Comparison of ENCODE assay signal across 13 mouse cellular contexts in genomic region chr2:28752388-28752787, GRCm38 (mm10). TPM values are rescaled to one million over a fixed set of nuclear protein-coding genes. Genes with fewer than 3 reads are reported as not detected.
DNase-seq lines count a peak whose midpoint lies in the region; ATAC-seq lines count a peak whose summit lies in the region.
"Had no signal": no experiment of that assay in that cellular context is flagged by ENCODE, and none has a peak within 500 bp of the region (broad histone marks: within the 10 kb centered on the region; RNA-seq: fewer than 3 reads in every experiment).

No protein-coding gene starts in this region.

- no peak for ATAC-seq in heart, embryonic 12.5 days (ENCODE audit: insufficient number of reproducible peaks, low FRiP score)
- ATAC-seq in midbrain, embryonic 11.5 days (ENCODE audit: low FRiP score) = no peak
- no peak for ATAC-seq in midbrain, embryonic 13.5 days
- ATAC-seq in CD4-positive, CD25-positive, alpha-beta regulatory T cell, adult 4 months = no peak

- H3K4me3 ChIP-seq in heart, embryonic 12.5 days = no peak overlapping the region
- H3K4me3 ChIP-seq in heart, embryonic 10.5 days = no peak overlapping the region
- H3K4me3 ChIP-seq in midbrain, embryonic 10.5 days = peak overlapping the region; percentile 56; the same call in 1 of the 2 replicates
- no peak overlapping the region for H3K4me3 ChIP-seq in midbrain, embryonic 11.5 days (ENCODE audit: low read depth, low read length)
- no peak overlapping the region for H3K4me3 ChIP-seq in embryonic facial prominence, embryonic 10.5 days
- no peak overlapping the region for H3K4me3 ChIP-seq in midbrain, embryonic 13.5 days (replicated peaks)
- H3K4me3 ChIP-seq: erythroblast, embryonic 14.5 days had no signal

- no peak overlapping the region for H3K27ac ChIP-seq in heart, embryonic 12.5 days (ENCODE audit: poor library complexity, severe bottlenecking)
- H3K27ac ChIP-seq in heart, embryonic 10.5 days = no peak overlapping the region
- no peak overlapping the region for H3K27ac ChIP-seq in midbrain, embryonic 10.5 days (replicated peaks)
- H3K27ac ChIP-seq in midbrain, embryonic 11.5 days (ENCODE audit: low read depth, low read length) = no peak overlapping the region
- 0 out of 2 replicates have a peak overlapping the region, but pooled peaks have one; percentile 7 for H3K27ac ChIP-seq in embryonic facial prominence, embryonic 10.5 days (replicated peaks)
- 0 out of 2 replicates have a peak overlapping the region, but pooled peaks have one; percentile 25 for H3K27ac ChIP-seq in midbrain, embryonic 13.5 days
- H3K27ac ChIP-seq: liver, embryonic 15.5 days had no signal

- DNase-seq in heart, embryonic 10.5 days (ENCODE audit: low spot score) = no peak
- no peak for DNase-seq in midbrain, embryonic 10.5 days (ENCODE audit: low spot score)
- DNase-seq in midbrain, embryonic 11.5 days (ENCODE audit: low spot score, missing footprints) = no peak
- DNase-seq in embryonic facial prominence, embryonic 10.5 days (ENCODE audit: low spot score) = no peak
- no peak for DNase-seq in frontal cortex, postnatal 14 days (ENCODE audit: low spot score in 2 of 2)
- DNase-seq: gastrocnemius, postnatal 10 days; kidney, postnatal 25 days; thymus, postnatal 25 days had no signal

- peaks cover 15% of the 10 kb centered on the region for H3K4me1 ChIP-seq in heart, embryonic 12.5 days (replicated peaks)
- peaks cover 20% of the 10 kb centered on the region for H3K4me1 ChIP-seq in heart, embryonic 10.5 days
- H3K4me1 ChIP-seq in midbrain, embryonic 10.5 days = peaks cover 42% of the 10 kb centered on the region
- H3K4me1 ChIP-seq in midbrain, embryonic 11.5 days (ENCODE audit: control insufficient read depth, insufficient read depth, low read length) = peaks cover 10% of the 10 kb centered on the region
- peaks cover 55% of the 10 kb centered on the region for H3K4me1 ChIP-seq in embryonic facial prominence, embryonic 10.5 days
- H3K4me1 ChIP-seq in midbrain, embryonic 13.5 days (replicated peaks) = peaks cover 57% of the 10 kb centered on the region

- peak overlapping the region; percentile 3 for H3K4me2 ChIP-seq in heart, embryonic 12.5 days
- no peak overlapping the region for H3K4me2 ChIP-seq in midbrain, embryonic 11.5 days
- peak overlapping the region; percentile 65; the same call in 1 of the 2 replicates for H3K4me2 ChIP-seq in midbrain, embryonic 13.5 days (replicated peaks)

- no peaks in the 10 kb centered on the region for H3K9me3 ChIP-seq in heart, embryonic 12.5 days (replicated peaks)
- H3K9me3 ChIP-seq in heart, embryonic 10.5 days = no peaks in the 10 kb centered on the region
- no peaks in the 10 kb centered on the region for H3K9me3 ChIP-seq in midbrain, embryonic 10.5 days (replicated peaks)
- no peaks in the 10 kb centered on the region for H3K9me3 ChIP-seq in midbrain, embryonic 11.5 days (ENCODE audit: control insufficient read depth, low read length)
- no peaks in the 10 kb centered on the region for H3K9me3 ChIP-seq in embryonic facial prominence, embryonic 10.5 days
- no peaks in the 10 kb centered on the region for H3K9me3 ChIP-seq in midbrain, embryonic 13.5 days
- H3K9me3 ChIP-seq: liver, embryonic 15.5 days had no signal

- no peak overlapping the region for H3K9ac ChIP-seq in heart, embryonic 12.5 days
- no peak overlapping the region for H3K9ac ChIP-seq in midbrain, embryonic 11.5 days (ENCODE audit: low read length)
- H3K9ac ChIP-seq in midbrain, embryonic 13.5 days (replicated peaks) = no peak overlapping the region; the same call in 1 of the 2 replicates
- H3K9ac ChIP-seq: liver, embryonic 15.5 days had no signal

- H3K27me3 ChIP-seq in heart, embryonic 12.5 days (replicated peaks) = peaks cover 61% of the 10 kb centered on the region
- H3K27me3 ChIP-seq in heart, embryonic 10.5 days (ENCODE audit: insufficient read depth, poor library complexity, severe bottlenecking) = peaks cover 68% of the 10 kb centered on the region
- peaks cover 84% of the 10 kb centered on the region for H3K27me3 ChIP-seq in midbrain, embryonic 10.5 days (ENCODE audit: low read depth, poor library complexity, severe bottlenecking)
- peaks cover 17% of the 10 kb centered on the region for H3K27me3 ChIP-seq in midbrain, embryonic 11.5 days (ENCODE audit: control insufficient read depth, insufficient read depth, low read length)
- H3K27me3 ChIP-seq in embryonic facial prominence, embryonic 10.5 days (replicated peaks; ENCODE audit: low read depth, poor library complexity, severe bottlenecking) = peaks cover 88% of the 10 kb centered on the region
- peaks cover 61% of the 10 kb centered on the region for H3K27me3 ChIP-seq in midbrain, embryonic 13.5 days

- 36% methylated on average over 8 of the region's 8 CpGs for WGBS in heart, embryonic 12.5 days
- WGBS in heart, embryonic 10.5 days = 44% methylated on average over 8 of the region's 8 CpGs
- WGBS in midbrain, embryonic 10.5 days = 56% methylated on average over 8 of the region's 8 CpGs
- 49% methylated on average over 8 of the region's 8 CpGs for WGBS in midbrain, embryonic 11.5 days
- WGBS in embryonic facial prominence, embryonic 10.5 days = 50% methylated on average over 8 of the region's 8 CpGs
- 46% methylated on average over 8 of the region's 8 CpGs for WGBS in midbrain, embryonic 13.5 days

- H3K36me3 ChIP-seq in heart, embryonic 12.5 days = no peaks in the 10 kb centered on the region
- no peaks in the 10 kb centered on the region for H3K36me3 ChIP-seq in heart, embryonic 10.5 days
- H3K36me3 ChIP-seq in midbrain, embryonic 10.5 days = no peaks in the 10 kb centered on the region
- H3K36me3 ChIP-seq in midbrain, embryonic 11.5 days (ENCODE audit: control insufficient read depth, insufficient read depth, low read length) = no peaks in the 10 kb centered on the region
- no peaks in the 10 kb centered on the region for H3K36me3 ChIP-seq in embryonic facial prominence, embryonic 10.5 days (replicated peaks)
- H3K36me3 ChIP-seq in midbrain, embryonic 13.5 days = no peaks in the 10 kb centered on the region
- H3K36me3 ChIP-seq: liver, embryonic 15.5 days had no signal

RNA-seq across cellular contexts. Expression of gene Ak8, which starts 52.4 kb away (rescaled TPM):
- polyA plus RNA-seq in heart, embryonic 12.5 days (2016; fragmentation: Nextera tagmentation; extraction: Ambion mirVana) = 0.42 and 0.51 TPM in 2 replicates
- 0.55 and 1.1 TPM in 2 replicates for polyA plus RNA-seq in heart, embryonic 10.5 days (2016; fragmentation: Nextera tagmentation; extraction: Ambion mirVana)
- polyA plus RNA-seq in midbrain, embryonic 10.5 days (2016; fragmentation: Nextera tagmentation; extraction: Ambion mirVana) = 0.61 and 0.72 TPM in 2 replicates
- polyA plus RNA-seq in midbrain, embryonic 11.5 days (2014; fragmentation: Nextera tagmentation; extraction: Ambion mirVana) = 0.33 and 0.77 TPM in 2 replicates
- 0.70 and 1.1 TPM in 2 replicates for polyA plus RNA-seq in embryonic facial prominence, embryonic 10.5 days (2016; fragmentation: Nextera tagmentation; extraction: Ambion mirVana)
- polyA plus RNA-seq in midbrain, embryonic 13.5 days (2015; fragmentation: Nextera tagmentation; extraction: Ambion mirVana) = 2.2 and 2.6 TPM in 2 replicates
- not detected for polyA plus RNA-seq in CD4-positive, CD25-positive, alpha-beta regulatory T cell, adult 4 months (2017; shearing (Covaris generic))
- polyA plus RNA-seq: erythroblast, embryonic 14.5 days had no signal

RNA-seq across cellular contexts. Expression of gene Spaca9, which starts 52.9 kb away (rescaled TPM):
- polyA plus RNA-seq in heart, embryonic 12.5 days (2016; fragmentation: Nextera tagmentation; extraction: Ambion mirVana) = 1.2 and 2.2 TPM in 2 replicates
- 3.2 and 4.7 TPM in 2 replicates for polyA plus RNA-seq in heart, embryonic 10.5 days (2016; fragmentation: Nextera tagmentation; extraction: Ambion mirVana)
- 1.7 and 3.2 TPM in 2 replicates for polyA plus RNA-seq in midbrain, embryonic 10.5 days (2016; fragmentation: Nextera tagmentation; extraction: Ambion mirVana)
- polyA plus RNA-seq in midbrain, embryonic 11.5 days (2014; fragmentation: Nextera tagmentation; extraction: Ambion mirVana) = 2.4 and 3.0 TPM in 2 replicates
- polyA plus RNA-seq in embryonic facial prominence, embryonic 10.5 days (2016; fragmentation: Nextera tagmentation; extraction: Ambion mirVana) = 2.6 and 3.2 TPM in 2 replicates
- 1.1 and 1.6 TPM in 2 replicates for polyA plus RNA-seq in midbrain, embryonic 13.5 days (2015; fragmentation: Nextera tagmentation; extraction: Ambion mirVana)
- polyA plus RNA-seq in CD4-positive, CD25-positive, alpha-beta regulatory T cell, adult 4 months (2017; shearing (Covaris generic)) = not detected
- polyA plus RNA-seq: erythroblast, embryonic 14.5 days had no signal

Comparison
In these comparisons a context has a peak if more than half of its experiments do, and no peak if none do; other contexts are left out.
1. H3K27ac ChIP-seq: peak in embryonic facial prominence, embryonic 10.5 days (single experiment) and midbrain, embryonic 13.5 days (single experiment); none in heart, embryonic 12.5 days (single experiment), heart, embryonic 10.5 days (single experiment), midbrain, embryonic 10.5 days (single experiment) and midbrain, embryonic 11.5 days (single experiment).